Mouse (Mus musculus) Patski (cell line): ENCODE measurements at regions not wholly inside any gene's neighbourhood (a gene's known extent, or its start where the extent isn't known, plus 50 kb on each side); places are given as distances from the start of the nearest gene placed in this dataset.

Source experiments
- ATAC-seq: fragments of 100-300 bp; one replicate; pipeline ENCODE4 v1.8.0; 2021
- CTCF ChIA-PET: fragments of 350-600 bp; sonication (Branson Sonifier 250); formaldehyde crosslinking; loops from one replicate; lab custom pipeline; 2022; ENCODE audit warnings: inconsistent platforms; lab: Charles Lee
- POLR2A ChIA-PET: fragments of 350-600 bp; sonication (Branson Sonifier 250); formaldehyde crosslinking; loops from one replicate; lab custom pipeline; 2022; ENCODE audit warnings: antibody characterized with exemption, inconsistent platforms; lab: Charles Lee
- DNase-seq: peaks from one replicate; pipeline ENCODE4 v3.0.0-alpha.2; 2011; ENCODE audit warnings: low read depth, low spot score
- H3K27me3 ChIP-seq: fragments of 371-371 bp; one replicate; pipeline ENCODE4 v1.5.1; 2021
- CTCF ChIP-seq: fragments of 100-300 bp; IDR thresholded peaks from one replicate; pipeline ENCODE4 v1.5.1; 2021
- in situ Hi-C: fragments of 300-500 bp; cut with MboI; formaldehyde crosslinking; loops from 3 replicates; pipeline ENCODE4 v1.11.1; 2018; ENCODE audit warnings: low pct_unique_long_range_greater_than_20kb, mixed read lengths

DNA sequence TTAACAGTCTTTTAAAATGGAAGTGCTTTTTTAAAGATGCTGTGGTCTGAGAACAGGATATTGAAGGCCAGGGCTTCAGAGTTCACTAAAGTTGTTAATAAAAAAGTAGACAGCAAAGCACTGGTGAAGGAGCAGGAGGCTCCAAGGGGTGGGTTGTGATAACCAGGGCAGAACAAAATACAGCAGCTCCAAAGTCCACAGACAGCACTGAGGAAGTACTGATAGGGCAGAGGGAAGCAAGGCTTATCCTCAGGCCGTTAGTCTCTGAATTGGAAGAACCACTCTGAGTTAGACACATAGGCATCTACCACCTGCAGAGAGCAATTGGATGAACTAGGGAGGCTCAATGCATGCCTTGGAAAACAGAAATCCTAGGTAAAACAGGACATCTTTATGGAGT is 62.1 kb downstream of the P2ry1 start:
- ATAC-seq (no peak), DNase-seq (no peak)
- in situ Hi-C loops: no loop called here
- CTCF ChIA-PET: interaction anchor here (1.1 kb wide), 1 partner anchor 27 kb away, joined by 3 read pairs; no protein-coding TSS in a partner anchor
- POLR2A ChIA-PET: no interaction called here
- no peak for TF ChIP-seq CTCF
- H3K27me3 ChIP-seq: no peaks in the 10 kb centered on the region

- POLR2A ChIA-PET: no interaction called here
- DNase-seq: no peak
Observed at GRCm38 (mm10) chr3:61067067-61067466, 64.5 kb downstream of the P2ry1 start.

DNA sequence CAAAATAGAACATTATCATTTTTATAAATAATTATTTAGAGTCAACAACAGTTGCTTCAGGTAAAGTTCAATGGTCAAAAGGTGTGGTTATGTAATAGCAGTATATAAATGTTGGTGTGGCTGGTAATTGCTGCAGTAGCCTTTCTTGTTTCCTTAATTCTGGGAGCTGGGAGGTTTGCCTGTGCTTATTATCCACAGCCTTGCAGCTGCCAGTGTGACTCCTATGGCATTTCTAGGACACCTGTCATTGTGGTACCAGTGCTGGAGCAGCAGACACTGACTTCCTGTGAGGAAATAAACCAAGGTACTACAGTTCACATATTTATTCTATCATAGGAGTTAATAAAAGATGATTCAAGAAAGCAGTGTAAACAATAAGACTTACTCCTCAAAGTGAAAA is 65.6 kb downstream of the P2ry1 start:
- in situ Hi-C loops: no loop called here
- peaks cover 7% of the 10 kb centered on the region for H3K27me3 ChIP-seq
- DNase-seq (no peak), ATAC-seq (no peak)
- no peak for TF ChIP-seq CTCF
- ChIA-PET POLR2A (no interaction called here), CTCF (no interaction called here)

More at GRCm38 (mm10) chr3:61067067-61067466, 64.5 kb downstream of the P2ry1 start:
- peaks cover 7% of the 10 kb centered on the region for H3K27me3 ChIP-seq
- in situ Hi-C loops: no loop called here
- TF ChIP-seq CTCF: no peak
- CTCF ChIA-PET: no interaction called here
- no peak for ATAC-seq

GRCm38 (mm10) chr3:61071041-61071440 is 68.4 kb downstream of the P2ry1 start:
- no peak for DNase-seq
- no peak for TF ChIP-seq CTCF
- in situ Hi-C loops: no loop called here
- peaks cover 7% of the 10 kb centered on the region for H3K27me3 ChIP-seq
- POLR2A ChIA-PET: no interaction called here
- CTCF ChIA-PET: no interaction called here
- no peak for ATAC-seq

DNA sequence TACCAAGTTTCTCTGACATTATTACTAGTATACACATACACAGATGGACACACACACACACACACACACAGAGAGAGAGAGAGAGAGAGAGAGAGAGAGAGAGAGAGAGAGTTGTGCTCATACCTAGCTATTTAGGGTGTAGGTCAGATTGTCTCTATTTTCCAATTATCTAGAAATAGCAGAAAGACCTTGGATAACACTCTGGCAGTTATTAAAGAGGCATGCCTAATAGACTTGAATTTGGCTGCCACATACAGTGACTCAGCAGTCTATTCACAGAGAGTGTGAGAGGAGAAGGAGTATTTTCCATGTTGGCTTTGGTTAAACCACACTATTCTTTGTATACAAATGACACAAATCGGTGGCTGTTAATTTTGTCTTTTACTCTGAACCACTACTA is 69.7 kb downstream of the P2ry1 start:
- ATAC-seq: no peak
- TF ChIP-seq CTCF: no peak
- DNase-seq: no peak
- in situ Hi-C loops: no loop called here
- H3K27me3 ChIP-seq: peaks cover 7% of the 10 kb centered on the region
- ChIA-PET POLR2A (no interaction called here), CTCF (no interaction called here)

- ATAC-seq (no peak), DNase-seq (no peak)
- H3K27me3 ChIP-seq: peaks cover 7% of the 10 kb centered on the region
- ChIA-PET POLR2A (no interaction called here), CTCF (no interaction called here)
- in situ Hi-C loops: no loop called here
- no peak for TF ChIP-seq CTCF
Observed at GRCm38 (mm10) chr3:61073103-61073502, 70.5 kb downstream of the P2ry1 start.

DNA sequence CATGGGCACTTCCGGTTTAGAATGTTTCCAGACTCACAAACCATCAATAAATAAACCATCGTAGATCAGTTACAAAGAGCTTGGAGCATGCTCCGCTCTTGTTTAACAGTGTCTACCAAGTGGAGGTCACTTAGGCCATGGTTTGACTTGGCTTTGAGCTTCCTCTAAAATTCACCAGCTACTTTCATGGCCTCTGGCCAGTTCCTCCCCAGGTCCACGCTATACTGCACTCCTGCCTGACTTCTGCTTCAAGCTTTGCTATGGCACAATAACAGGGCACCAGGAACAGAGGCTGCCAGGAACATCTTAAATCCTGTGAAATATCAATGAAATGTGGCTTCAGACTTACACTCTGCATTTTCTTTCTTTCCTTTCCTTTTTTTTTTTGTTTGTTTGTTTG is 71.2 kb downstream of the P2ry1 start:
- in situ Hi-C loops: no loop called here
- no peak for ATAC-seq

DNA sequence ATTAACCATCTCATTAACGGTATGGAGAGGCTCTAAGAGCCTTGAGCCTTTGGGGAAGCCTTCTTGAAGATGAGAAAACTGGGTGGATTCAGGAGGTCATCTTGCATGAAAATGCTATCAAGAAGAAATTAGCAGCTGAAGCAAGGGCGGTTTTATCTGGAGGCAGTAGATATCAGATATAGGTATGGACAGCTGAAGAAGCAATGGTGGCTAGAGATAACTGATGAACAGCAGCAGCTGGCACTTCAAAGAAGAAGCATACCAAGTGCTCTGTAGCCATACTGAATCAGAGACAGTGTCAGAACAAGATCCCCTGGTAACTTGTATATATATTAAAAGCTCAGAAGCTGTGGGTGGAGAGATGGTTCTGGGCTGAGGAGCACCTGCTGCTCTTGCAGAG is 73.2 kb downstream of the P2ry1 start:
- in situ Hi-C loops: no loop called here
- no peak for TF ChIP-seq CTCF
- POLR2A ChIA-PET: no interaction called here
- ATAC-seq (no peak), DNase-seq (no peak)
- CTCF ChIA-PET: interaction anchor here (1.2 to 1.8 kb wide), 2 partner anchors 10 to 140 kb away, joined by 3 to 5 read pairs; no protein-coding TSS in a partner anchor
- peaks cover 7% of the 10 kb centered on the region for H3K27me3 ChIP-seq

More for the DNA sequence above, 71.2 kb downstream of the P2ry1 start:
- ChIA-PET CTCF (no interaction called here), POLR2A (no interaction called here)
- H3K27me3 ChIP-seq: peaks cover 7% of the 10 kb centered on the region
- no peak for TF ChIP-seq CTCF
- no peak for DNase-seq

- no peak for TF ChIP-seq CTCF
- ATAC-seq: no peak
- ChIA-PET POLR2A (no interaction called here), CTCF (no interaction called here)
- in situ Hi-C loops: no loop called here
- peaks cover 3% of the 10 kb centered on the region for H3K27me3 ChIP-seq
- DNase-seq: no peak
Observed at GRCm38 (mm10) chr3:61089931-61090330, 87.3 kb downstream of the P2ry1 start.

- no peaks in the 10 kb centered on the region for H3K27me3 ChIP-seq
- ChIA-PET POLR2A (no interaction called here), CTCF (interaction anchor here (1.6 kb wide), 1 partner anchor 27 kb away, joined by 3 read pairs; no protein-coding TSS in a partner anchor)
- TF ChIP-seq CTCF: no peak
- ATAC-seq (no peak), DNase-seq (no peak)
- in situ Hi-C loops: no loop called here
Observed at GRCm38 (mm10) chr3:61092031-61092430, 89.4 kb downstream of the P2ry1 start.

DNA sequence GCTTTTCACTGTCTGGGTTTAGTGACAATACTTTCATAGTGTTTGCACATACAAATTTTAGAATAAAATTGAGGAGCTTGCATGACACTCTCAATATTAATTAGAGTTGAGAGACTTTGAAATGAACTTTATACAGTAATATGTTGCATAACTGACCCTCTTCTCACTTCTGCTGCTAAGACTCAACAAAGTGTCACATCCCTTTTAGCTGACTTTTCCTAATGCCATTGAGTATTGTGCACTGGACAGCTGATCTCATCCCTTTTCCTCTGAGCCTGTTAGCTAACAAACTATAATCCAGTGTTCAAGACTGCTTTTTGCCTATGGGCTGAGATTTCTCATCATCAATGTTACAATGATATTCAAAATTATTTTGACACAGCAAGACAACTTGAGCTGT is 113.8 kb downstream of the P2ry1 start:
- no peak for TF ChIP-seq CTCF
- ATAC-seq: no peak

GRCm38 (mm10) chr3:61133096-61133495 is 130.5 kb downstream of the P2ry1 start:
- in situ Hi-C loops: no loop called here
- ChIA-PET POLR2A (no interaction called here), CTCF (no interaction called here)
- peaks cover 11% of the 10 kb centered on the region for H3K27me3 ChIP-seq
- no peak for DNase-seq
- TF ChIP-seq CTCF: no peak
- ATAC-seq: no peak

More for the DNA sequence above, 113.8 kb downstream of the P2ry1 start:
- ChIA-PET CTCF (no interaction called here), POLR2A (no interaction called here)
- DNase-seq: no peak
- in situ Hi-C loops: no loop called here
- H3K27me3 ChIP-seq: peaks cover 17% of the 10 kb centered on the region
